Mouse (Mus musculus): ENCODE measurements around the gene Runx1.

GRCm38 (mm10) chr16:92675677-92676076, 150.3 kb downstream of the Runx1 start:
- TF ChIP-seq CTCF (IDR thresholded peaks at IDR 0.05; ENCODE audit: extremely low read depth, insufficient read depth, low read length) (no peak), POLR2A (IDR thresholded peaks at IDR 0.05; ENCODE audit: extremely low read depth, insufficient read depth, low read length) (no peak)

Measured in cortical plate, adult 2 months (tissue).